Mouse (Mus musculus): Measurements from ENCODE around the gene Cpa2. TPM values are rescaled to one million over a fixed set of nuclear protein-coding genes. Genes with fewer than 3 reads are reported as not detected.

Cpa2 gene
- polyA plus RNA-seq, 1 experiment from 2014 or later: 11.5 TPM

DNA sequence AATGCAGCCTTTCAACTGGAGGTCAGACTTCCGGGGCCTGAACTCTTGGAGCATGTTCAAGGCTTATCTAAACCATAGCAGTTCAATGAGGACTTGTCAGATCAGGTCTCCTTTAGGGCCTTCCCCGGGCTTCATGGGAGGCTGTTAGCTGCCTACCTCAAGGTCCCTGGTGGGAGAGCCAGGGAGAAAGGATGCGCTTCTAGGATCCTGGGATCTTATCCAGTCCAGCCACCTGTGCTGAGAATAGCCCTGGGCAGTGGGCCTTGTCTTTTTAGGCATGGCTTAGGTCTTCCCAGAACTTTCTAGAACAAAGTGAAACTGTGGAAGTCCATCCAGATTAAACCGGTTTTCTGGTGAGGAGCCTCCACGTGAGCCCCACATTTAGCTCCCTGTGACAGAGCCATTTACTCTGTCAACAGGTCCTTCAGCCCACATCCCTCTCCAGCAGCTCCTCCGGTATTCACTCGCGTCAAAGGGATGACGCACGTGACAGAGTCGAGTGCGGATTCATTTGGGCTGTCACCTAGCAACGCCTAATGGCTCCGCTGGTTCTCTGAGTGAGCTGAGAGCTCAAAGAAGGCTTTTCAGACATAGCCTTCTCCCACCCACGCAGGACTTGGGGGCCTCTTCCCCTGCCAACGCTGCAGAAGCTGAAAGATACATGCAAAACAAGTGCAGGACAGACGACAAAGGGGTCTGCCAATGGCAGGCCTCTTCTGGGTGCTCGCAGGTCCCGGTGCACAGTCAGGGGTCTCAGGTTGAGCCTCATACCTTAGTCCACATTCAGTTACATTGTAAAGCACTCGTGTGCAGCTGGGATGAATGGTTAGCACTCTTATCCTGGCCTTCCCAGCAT lies 31.3 kb downstream of the Cpa2 start:
- WGBS: 66% methylated on average over 20 of the region's 20 CpGs
- ATAC-seq (replicated peaks; ENCODE audit: low FRiP score, low read depth) (no peak), DNase-seq (ENCODE audit: low spot score) (no peak)
- Histone ChIP-seq H3K36me3 (ENCODE audit: insufficient read depth, low read length) (no peaks in the 10 kb centered on the region), H3K9ac (ENCODE audit: low read depth, low read length) (no peak overlapping the region), H3K27me3 (ENCODE audit: insufficient read depth, low read length) (no peaks in the 10 kb centered on the region), H3K4me3 (replicated peaks; ENCODE audit: low read depth, low read length) (no peak overlapping the region), H3K4me1 (replicated peaks; ENCODE audit: insufficient read depth, low read length) (peaks cover 4% of the 10 kb centered on the region; the same call in 1 of the 2 replicates), H3K4me2 (ENCODE audit: low read length) (no peak overlapping the region), H3K27ac (no peak overlapping the region), H3K9me3 (replicated peaks; ENCODE audit: low read length) (no peaks in the 10 kb centered on the region)
- TF ChIP-seq CTCF (IDR thresholded peaks at IDR 0.05; ENCODE audit: low read depth): no peak

DNA sequence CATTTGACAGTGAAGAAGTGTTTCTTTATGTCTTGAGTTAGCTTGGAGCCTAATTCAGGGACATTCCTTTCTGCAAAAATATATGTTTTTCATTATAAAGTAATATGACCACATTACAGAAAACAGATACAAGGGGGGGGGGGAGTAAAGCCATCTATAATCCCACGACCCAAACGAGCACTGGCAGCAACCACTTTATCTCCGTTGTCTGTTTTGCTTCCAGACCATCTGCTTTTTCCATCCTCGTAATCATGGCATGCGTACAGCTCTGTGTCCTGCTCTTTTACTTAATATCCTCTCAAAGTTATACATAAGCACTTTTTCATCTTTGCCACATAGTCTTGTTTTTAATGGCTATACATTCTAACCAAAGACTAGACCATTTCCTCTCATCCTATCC lies 32.0 kb downstream of the Cpa2 start:
- no peaks in the 10 kb centered on the region for H3K9me3 ChIP-seq (replicated peaks; ENCODE audit: low read length)
- DNase-seq (ENCODE audit: low spot score) (no peak), ATAC-seq (replicated peaks; ENCODE audit: low FRiP score, low read depth) (no peak)
- no peaks in the 10 kb centered on the region for H3K36me3 ChIP-seq (ENCODE audit: insufficient read depth, low read length)
- no peak overlapping the region for H3K4me3 ChIP-seq (replicated peaks; ENCODE audit: low read depth, low read length)
- TF ChIP-seq CTCF (IDR thresholded peaks at IDR 0.05; ENCODE audit: low read depth): no peak
- no peak overlapping the region for H3K4me2 ChIP-seq (ENCODE audit: low read length)
- WGBS: 76% methylated on average over 5 of the region's 5 CpGs
- no peaks in the 10 kb centered on the region for H3K27me3 ChIP-seq (ENCODE audit: insufficient read depth, low read length)
- H3K9ac ChIP-seq (ENCODE audit: low read depth, low read length): no peak overlapping the region
- no peak overlapping the region for H3K27ac ChIP-seq
- peaks cover 4% of the 10 kb centered on the region; the same call in 1 of the 2 replicates for H3K4me1 ChIP-seq (replicated peaks; ENCODE audit: insufficient read depth, low read length)

DNA sequence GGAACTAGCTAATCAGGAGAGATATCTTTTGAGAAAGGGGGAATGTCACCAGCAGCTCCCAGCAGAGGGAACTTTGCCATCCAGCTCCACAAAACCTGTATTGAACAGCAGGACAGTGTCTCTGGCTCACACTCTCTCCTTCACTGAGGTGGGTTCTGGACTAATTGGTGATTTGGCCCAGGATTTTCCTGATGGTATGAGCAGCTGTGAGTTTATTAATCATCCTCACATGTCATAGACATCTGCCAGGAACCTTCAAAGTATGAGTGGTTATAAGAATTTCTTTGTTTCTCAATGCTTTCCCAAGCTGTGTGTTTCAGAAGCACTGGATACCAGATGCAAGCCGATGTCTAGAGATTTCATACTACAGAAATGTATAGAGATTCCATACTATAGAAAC lies 33.6 kb downstream of the Cpa2 start:
- no peak for TF ChIP-seq CTCF (IDR thresholded peaks at IDR 0.05; ENCODE audit: low read depth)
- no peak overlapping the region for H3K9ac ChIP-seq (ENCODE audit: low read depth, low read length)
- H3K4me3 ChIP-seq (replicated peaks; ENCODE audit: low read depth, low read length): no peak overlapping the region
- no peaks in the 10 kb centered on the region for H3K27me3 ChIP-seq (ENCODE audit: insufficient read depth, low read length)
- H3K27ac ChIP-seq: no peak overlapping the region
- H3K4me1 ChIP-seq (replicated peaks; ENCODE audit: insufficient read depth, low read length): peaks cover 4% of the 10 kb centered on the region; the same call in 1 of the 2 replicates
- WGBS: 97% methylated on average over 1 of the region's 1 CpGs
- ATAC-seq (replicated peaks; ENCODE audit: low FRiP score, low read depth) (no peak), DNase-seq (ENCODE audit: low spot score) (no peak)
- no peak overlapping the region for H3K4me2 ChIP-seq (ENCODE audit: low read length)
- no peaks in the 10 kb centered on the region for H3K9me3 ChIP-seq (replicated peaks; ENCODE audit: low read length)
- no peaks in the 10 kb centered on the region for H3K36me3 ChIP-seq (ENCODE audit: insufficient read depth, low read length)

DNA sequence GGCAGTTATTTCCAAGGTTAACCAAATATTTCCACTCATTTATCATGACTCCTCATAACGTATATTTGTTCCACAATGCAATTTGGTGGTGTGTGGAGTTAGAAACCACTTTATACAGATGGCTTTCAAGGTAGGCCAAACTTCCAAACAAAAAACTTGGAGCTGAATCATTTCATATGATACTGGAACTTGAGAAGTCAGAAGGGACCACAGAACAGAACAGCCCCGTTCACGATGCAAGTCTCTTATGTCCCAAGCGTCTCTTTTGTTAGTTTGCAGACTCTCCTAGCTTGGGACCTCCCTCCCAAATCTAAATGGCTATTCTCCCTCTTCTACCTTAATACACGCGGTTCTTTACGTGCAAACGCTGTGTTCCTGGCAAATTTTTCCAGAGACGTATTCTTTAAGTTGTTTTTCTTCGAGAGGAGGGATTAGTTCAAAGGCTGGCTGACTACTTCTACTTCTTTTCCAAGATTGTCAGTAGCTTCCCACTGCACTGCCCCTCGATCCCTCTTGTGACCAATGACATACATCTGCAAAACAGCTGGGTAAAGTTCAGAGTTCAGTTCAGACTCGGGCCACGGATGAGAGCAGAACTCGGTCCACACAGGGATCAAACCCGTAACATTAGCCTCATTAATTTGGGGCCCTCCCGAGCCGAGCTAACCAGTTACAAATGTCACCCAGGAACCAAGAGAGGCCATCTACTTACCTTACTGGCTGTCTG lies 35.3 kb downstream of the Cpa2 start:
- no peaks in the 10 kb centered on the region for H3K27me3 ChIP-seq (ENCODE audit: insufficient read depth, low read length)
- DNase-seq (ENCODE audit: low spot score) (no peak), ATAC-seq (replicated peaks; ENCODE audit: low FRiP score, low read depth) (no peak)
- no peak overlapping the region for H3K4me3 ChIP-seq (replicated peaks; ENCODE audit: low read depth, low read length)
- 41% methylated on average over 17 of the region's 17 CpGs for WGBS
- H3K9ac ChIP-seq (ENCODE audit: low read depth, low read length): no peak overlapping the region
- H3K4me2 ChIP-seq (ENCODE audit: low read length): no peak overlapping the region
- peaks cover 4% of the 10 kb centered on the region; the same call in 1 of the 2 replicates for H3K4me1 ChIP-seq (replicated peaks; ENCODE audit: insufficient read depth, low read length)
- no peak overlapping the region for H3K27ac ChIP-seq
- no peaks in the 10 kb centered on the region for H3K9me3 ChIP-seq (replicated peaks; ENCODE audit: low read length)
- no peak for TF ChIP-seq CTCF (IDR thresholded peaks at IDR 0.05; ENCODE audit: low read depth)
- H3K36me3 ChIP-seq (ENCODE audit: insufficient read depth, low read length): no peaks in the 10 kb centered on the region

DNA sequence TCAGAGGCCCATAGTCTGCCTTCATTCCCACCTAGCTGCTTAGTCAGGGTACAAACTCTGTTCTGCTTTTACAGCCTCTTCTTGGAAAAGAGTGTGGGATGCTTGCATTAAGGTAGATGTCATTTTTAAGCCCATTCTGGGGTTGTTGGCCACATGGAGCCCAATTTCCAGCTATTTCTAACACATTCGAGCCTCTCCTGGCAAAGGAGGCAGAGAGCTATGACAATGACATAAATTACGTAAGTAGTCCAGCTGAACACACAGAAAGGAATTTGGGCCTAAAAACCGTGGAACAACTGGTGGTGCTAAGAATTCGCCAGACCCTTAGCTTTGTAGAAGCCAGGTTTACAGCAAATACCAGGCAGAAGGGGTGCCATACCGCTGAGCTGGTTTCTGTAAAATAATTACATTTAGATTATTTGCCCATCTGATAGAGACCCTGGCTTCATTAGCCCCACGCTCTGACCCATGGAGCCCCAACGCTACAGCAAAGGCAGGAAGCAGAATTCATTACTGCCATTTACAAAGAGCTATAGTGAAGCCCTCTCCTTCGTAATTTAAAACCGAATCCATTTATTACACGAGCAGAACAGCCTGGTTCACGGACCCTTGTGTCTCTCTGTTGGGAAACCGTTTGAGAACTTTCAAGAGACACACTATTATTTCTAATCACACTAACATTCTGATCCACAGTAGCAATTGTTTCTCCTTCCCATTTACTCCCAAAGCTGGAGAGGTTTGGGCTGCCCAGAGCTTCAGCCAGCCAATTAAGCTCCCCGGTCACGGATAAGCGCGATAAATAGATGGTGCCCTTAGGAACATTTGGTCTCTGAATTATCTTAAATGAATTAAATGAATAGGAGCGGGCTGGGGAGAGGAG lies 38.8 kb downstream of the Cpa2 start:
- no peak for ATAC-seq (replicated peaks; ENCODE audit: low FRiP score, low read depth)
- no peak overlapping the region for H3K4me3 ChIP-seq (replicated peaks; ENCODE audit: low read depth, low read length)
- H3K4me1 ChIP-seq (replicated peaks; ENCODE audit: insufficient read depth, low read length): peaks cover 4% of the 10 kb centered on the region; the same call in 1 of the 2 replicates
- DNase-seq (ENCODE audit: low spot score): peak; percentile 69
- H3K9me3 ChIP-seq (replicated peaks; ENCODE audit: low read length): no peaks in the 10 kb centered on the region
- no peak overlapping the region for H3K9ac ChIP-seq (ENCODE audit: low read depth, low read length)
- no peaks in the 10 kb centered on the region for H3K27me3 ChIP-seq (ENCODE audit: insufficient read depth, low read length)
- no peak overlapping the region for H3K27ac ChIP-seq
- 45% methylated on average over 17 of the region's 17 CpGs for whole genome bisulfite sequencing
- no peak overlapping the region for H3K4me2 ChIP-seq (ENCODE audit: low read length)
- TF ChIP-seq CTCF (IDR thresholded peaks at IDR 0.05; ENCODE audit: low read depth): no peak
- no peaks in the 10 kb centered on the region for H3K36me3 ChIP-seq (ENCODE audit: insufficient read depth, low read length)

DNA sequence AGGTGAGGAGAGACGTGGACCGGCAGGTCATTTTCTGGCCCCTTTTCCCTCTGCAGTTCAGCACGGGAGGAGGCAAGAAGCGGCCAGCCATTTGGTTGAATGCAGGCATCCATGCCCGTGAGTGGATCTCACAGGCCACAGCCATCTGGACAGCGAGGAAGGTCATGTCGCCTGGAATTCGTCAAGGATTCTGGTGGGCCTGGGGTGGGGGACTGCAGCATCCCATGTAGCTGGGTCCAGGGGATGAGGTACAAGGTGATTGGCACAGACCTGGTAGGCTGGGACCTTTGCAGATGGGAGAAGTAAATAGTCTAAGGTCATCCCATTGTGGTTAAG lies 39.4 kb downstream of the Cpa2 start:
- no peaks in the 10 kb centered on the region for H3K9me3 ChIP-seq (replicated peaks; ENCODE audit: low read length)
- no peaks in the 10 kb centered on the region for H3K27me3 ChIP-seq (ENCODE audit: insufficient read depth, low read length)
- ATAC-seq (replicated peaks; ENCODE audit: low FRiP score, low read depth) (no peak), DNase-seq (ENCODE audit: low spot score) (no peak)
- no peak overlapping the region for H3K4me2 ChIP-seq (ENCODE audit: low read length)
- WGBS: 42% methylated on average over 8 of the region's 8 CpGs
- no peak overlapping the region for H3K4me3 ChIP-seq (replicated peaks; ENCODE audit: low read depth, low read length)
- H3K36me3 ChIP-seq (ENCODE audit: insufficient read depth, low read length): no peaks in the 10 kb centered on the region
- TF ChIP-seq CTCF (IDR thresholded peaks at IDR 0.05; ENCODE audit: low read depth): no peak
- H3K4me1 ChIP-seq (replicated peaks; ENCODE audit: insufficient read depth, low read length): peaks cover 4% of the 10 kb centered on the region; the same call in 1 of the 2 replicates
- no peak overlapping the region for H3K9ac ChIP-seq (ENCODE audit: low read depth, low read length)
- H3K27ac ChIP-seq: no peak overlapping the region

Measured in kidney, postnatal 0 days (tissue).